Mouse (Mus musculus) lung, embryonic 15.5 days (tissue): ENCODE results near the gene Ptpn11. TPM values are rescaled to one million over a fixed set of nuclear protein-coding genes. Genes with fewer than 3 reads are reported as not detected.

Source experiments
- ATAC-seq: fragments of 200-750 bp; cut with Nextera tagmentation; 2 replicates; pipeline ENCODE4 v1.8.0; 2017; ENCODE audit warnings: moderate number of reproducible peaks, borderline replicate concordance; ENCODE audit not compliant: low FRiP score, low TSS enrichment; ENCODE audit errors: extremely low read depth
- H3K27ac ChIP-seq: fragments of 300-500 bp; sonication (generic); 2 replicates; pipeline ENCODE4 v1.5.1; 2015; ENCODE audit warnings: moderate library complexity, mild to moderate bottlenecking, inconsistent platforms
- H3K27me3 ChIP-seq: fragments of 300-500 bp; sonication (generic); 2 replicates; pipeline ENCODE4 v1.6.1; 2015; ENCODE audit warnings: inconsistent platforms
- H3K36me3 ChIP-seq: fragments of 300-500 bp; sonication (generic); 2 replicates; pipeline ENCODE4 v1.6.1; 2015; ENCODE audit warnings: inconsistent platforms
- H3K4me1 ChIP-seq: fragments of 300-500 bp; sonication (generic); 2 replicates; pipeline ENCODE4 v1.6.1; 2015; ENCODE audit warnings: inconsistent platforms
- H3K4me2 ChIP-seq: fragments of 300-500 bp; sonication (generic); 2 replicates; pipeline ENCODE4 v1.6.1; 2015; ENCODE audit warnings: inconsistent platforms, mild to moderate bottlenecking, moderate library complexity
- H3K4me3 ChIP-seq: fragments of 300-500 bp; sonication (generic); 2 replicates; pipeline ENCODE4 v1.5.1; 2015; ENCODE audit warnings: mild to moderate bottlenecking, inconsistent platforms
- H3K9ac ChIP-seq: fragments of 300-500 bp; sonication (generic); 2 replicates; pipeline ENCODE4 v1.6.1; 2015; ENCODE audit warnings: inconsistent platforms
- H3K9me3 ChIP-seq: fragments of 300-500 bp; sonication (generic); 2 replicates; pipeline ENCODE4 v1.6.1; 2016; ENCODE audit warnings: inconsistent platforms
- WGBS: fragments of 180-500 bp; shearing (Covaris S2); methylation state at CpG from one replicate; pipeline ENCODE4 v1.1.7; 2015; 5-methylcytosine and 5-hydroxymethylcytosine counted together
- polyA plus RNA-seq: library from polyadenylated mRNA; unstranded; fragments of >200 nt; fragmentation: Nextera tagmentation; extraction: Ambion mirVana; gene quantifications from 2 replicates; pipeline ENCODE4 v1.2.1, GENCODE M21; 2015

Gene Ptpn11
- polyA plus RNA-seq, 1 experiment from 2014 or later = 20.8 TPM

- peaks cover 66% of the 10 kb centered on the region for H3K36me3 ChIP-seq
- no peak overlapping the region for H3K4me2 ChIP-seq
- H3K4me3 ChIP-seq = no peak overlapping the region
- no peaks in the 10 kb centered on the region for H3K9me3 ChIP-seq
- no peak overlapping the region for H3K9ac ChIP-seq
- WGBS = 75% methylated on average over 13 of the region's 13 CpGs
- no peaks in the 10 kb centered on the region for H3K27me3 ChIP-seq
- H3K4me1 ChIP-seq = no peaks in the 10 kb centered on the region
- ATAC-seq = no peak
- H3K27ac ChIP-seq = no peak overlapping the region
Observed at GRCm38 (mm10) chr5:121144441-121145238, 46.6 kb downstream of the Ptpn11 start.

GRCm38 (mm10) chr5:121142431-121143119 is 48.6 kb downstream of the Ptpn11 start:
- Histone ChIP-seq H3K9ac (no peak overlapping the region), H3K4me3 (no peak overlapping the region), H3K36me3 (peaks cover 70% of the 10 kb centered on the region), H3K4me2 (no peak overlapping the region), H3K4me1 (no peaks in the 10 kb centered on the region), H3K27ac (no peak overlapping the region), H3K9me3 (no peaks in the 10 kb centered on the region), H3K27me3 (no peaks in the 10 kb centered on the region)
- no peak for ATAC-seq
- WGBS = 90% methylated on average over 14 of the region's 14 CpGs

GRCm38 (mm10) chr5:121140276-121140675 is 50.9 kb downstream of the Ptpn11 start:
- H3K9me3 ChIP-seq = no peaks in the 10 kb centered on the region
- H3K4me1 ChIP-seq = no peaks in the 10 kb centered on the region
- no peak overlapping the region for H3K4me3 ChIP-seq
- no peaks in the 10 kb centered on the region for H3K27me3 ChIP-seq
- no peak for ATAC-seq
- no peak overlapping the region for H3K4me2 ChIP-seq
- peaks cover 76% of the 10 kb centered on the region for H3K36me3 ChIP-seq
- no peak overlapping the region for H3K9ac ChIP-seq
- H3K27ac ChIP-seq = no peak overlapping the region
- WGBS = 71% methylated on average over 7 of the region's 7 CpGs

- H3K36me3 ChIP-seq = peaks cover 85% of the 10 kb centered on the region
Observed at GRCm38 (mm10) chr5:121137125-121137524, 54.1 kb downstream of the Ptpn11 start.

GRCm38 (mm10) chr5:121131801-121132200 is 59.4 kb downstream of the Ptpn11 start:
- no peaks in the 10 kb centered on the region for H3K27me3 ChIP-seq
- H3K36me3 ChIP-seq = peaks cover 48% of the 10 kb centered on the region
- H3K4me3 ChIP-seq = no peak overlapping the region
- no peak overlapping the region for H3K27ac ChIP-seq
- ATAC-seq = no peak
- H3K4me2 ChIP-seq = no peak overlapping the region
- WGBS = 84% methylated on average over 3 of the region's 3 CpGs
- H3K9ac ChIP-seq = no peak overlapping the region
- H3K9me3 ChIP-seq = no peaks in the 10 kb centered on the region
- H3K4me1 ChIP-seq = no peaks in the 10 kb centered on the region

More at GRCm38 (mm10) chr5:121137125-121137524, 54.1 kb downstream of the Ptpn11 start:
- no peak overlapping the region for H3K4me2 ChIP-seq
- no peak overlapping the region for H3K4me3 ChIP-seq
- H3K9ac ChIP-seq = no peak overlapping the region
- ATAC-seq = no peak
- H3K4me1 ChIP-seq = no peaks in the 10 kb centered on the region
- no peaks in the 10 kb centered on the region for H3K27me3 ChIP-seq
- no peak overlapping the region for H3K27ac ChIP-seq
- no peaks in the 10 kb centered on the region for H3K9me3 ChIP-seq
- WGBS = 92% methylated on average over 8 of the region's 8 CpGs

GRCm38 (mm10) chr5:121129254-121129653 is 61.9 kb downstream of the Ptpn11 start:
- Histone ChIP-seq H3K27me3 (no peaks in the 10 kb centered on the region), H3K36me3 (peaks cover 26% of the 10 kb centered on the region), H3K4me2 (no peak overlapping the region), H3K4me3 (no peak overlapping the region), H3K9ac (no peak overlapping the region), H3K4me1 (no peaks in the 10 kb centered on the region), H3K27ac (no peak overlapping the region), H3K9me3 (no peaks in the 10 kb centered on the region)
- WGBS = 89% methylated on average over 5 of the region's 5 CpGs
- ATAC-seq = no peak

GRCm38 (mm10) chr5:121126051-121126450 is 65.1 kb downstream of the Ptpn11 start:
- Histone ChIP-seq H3K36me3 (no peaks in the 10 kb centered on the region), H3K4me3 (no peak overlapping the region), H3K4me1 (no peaks in the 10 kb centered on the region), H3K9me3 (no peaks in the 10 kb centered on the region), H3K9ac (no peak overlapping the region), H3K27me3 (no peaks in the 10 kb centered on the region), H3K27ac (no peak overlapping the region), H3K4me2 (no peak overlapping the region)
- WGBS = 63% methylated on average over 2 of the region's 2 CpGs
- no peak for ATAC-seq

- H3K4me3 ChIP-seq = no peak overlapping the region
- no peak for ATAC-seq
- no peaks in the 10 kb centered on the region for H3K4me1 ChIP-seq
- no peaks in the 10 kb centered on the region for H3K27me3 ChIP-seq
- H3K27ac ChIP-seq = no peak overlapping the region
- H3K4me2 ChIP-seq = no peak overlapping the region
- WGBS = 83% methylated on average over 14 of the region's 14 CpGs
- no peaks in the 10 kb centered on the region for H3K36me3 ChIP-seq
- H3K9ac ChIP-seq = no peak overlapping the region
- H3K9me3 ChIP-seq = no peaks in the 10 kb centered on the region
Observed at GRCm38 (mm10) chr5:121125563-121125962, 65.6 kb downstream of the Ptpn11 start.

- Histone ChIP-seq H3K9ac (no peak overlapping the region), H3K4me3 (no peak overlapping the region), H3K36me3 (no peaks in the 10 kb centered on the region), H3K4me1 (no peaks in the 10 kb centered on the region), H3K27ac (no peak overlapping the region), H3K4me2 (no peak overlapping the region), H3K27me3 (no peaks in the 10 kb centered on the region), H3K9me3 (no peaks in the 10 kb centered on the region)
- WGBS = 61% methylated on average over 5 of the region's 5 CpGs
- no peak for ATAC-seq
Observed at GRCm38 (mm10) chr5:121124208-121125185, 66.7 kb downstream of the Ptpn11 start.

- no peak for ATAC-seq
- Histone ChIP-seq H3K9me3 (no peaks in the 10 kb centered on the region), H3K27me3 (no peaks in the 10 kb centered on the region), H3K9ac (no peak overlapping the region), H3K27ac (no peak overlapping the region), H3K4me2 (no peak overlapping the region), H3K4me1 (no peaks in the 10 kb centered on the region), H3K36me3 (no peaks in the 10 kb centered on the region), H3K4me3 (no peak overlapping the region)
- WGBS = 72% methylated on average over 5 of the region's 5 CpGs
Observed at GRCm38 (mm10) chr5:121123399-121123798, 67.8 kb downstream of the Ptpn11 start.

GRCm38 (mm10) chr5:121122577-121122976 is 68.6 kb downstream of the Ptpn11 start:
- no peaks in the 10 kb centered on the region for H3K9me3 ChIP-seq
- H3K27me3 ChIP-seq = no peaks in the 10 kb centered on the region
- ATAC-seq = no peak
- H3K9ac ChIP-seq = no peak overlapping the region
- no peaks in the 10 kb centered on the region for H3K36me3 ChIP-seq
- no peak overlapping the region for H3K4me3 ChIP-seq
- no peaks in the 10 kb centered on the region for H3K4me1 ChIP-seq
- no peak overlapping the region for H3K27ac ChIP-seq
- whole genome bisulfite sequencing = 59% methylated on average over 3 of the region's 3 CpGs
- no peak overlapping the region for H3K4me2 ChIP-seq
